Mouse (Mus musculus) c-Kit-negative CD71-positive TER-119-positive erythroid progenitor cells, embryonic 14.5 days (primary cell): ENCODE data around the gene Chrm2.

Experiments used
- DNase-seq: peaks from one replicate; pipeline ENCODE4 v3.0.0-alpha.2; 2013; ENCODE audit warnings: low read depth, low spot score

The Chrm2 gene

GRCm38 (mm10) chr6:36516508-36516907, 128.6 kb downstream of the Chrm2 start:
- DNase-seq, result no peak

GRCm38 (mm10) chr6:36517242-36517641, 129.4 kb downstream of the Chrm2 start:
- DNase-seq, result no peak

GRCm38 (mm10) chr6:36523599-36523998, 135.7 kb downstream of the Chrm2 start:
- no peak for DNase-seq

- DNase-seq, result no peak
These were observed 140.6 kb downstream of the Chrm2 start for GRCm38 (mm10) chr6:36528509-36528908.

GRCm38 (mm10) chr6:36541247-36541646, 153.4 kb downstream of the Chrm2 start:
- DNase-seq, result no peak

- DNase-seq, result no peak
These were observed 179.0 kb downstream of the Chrm2 start for GRCm38 (mm10) chr6:36566886-36567285.
